Mouse (Mus musculus): ENCODE results near the gene Utp15. TPM values are rescaled to one million over a fixed set of nuclear protein-coding genes. Genes with fewer than 3 reads are reported as not detected.

The Utp15 gene
- 35.0 and 36.1 TPM in 2 replicates for polyA plus RNA-seq (2016; fragmentation: Nextera tagmentation; extraction: Ambion mirVana)

DNA sequence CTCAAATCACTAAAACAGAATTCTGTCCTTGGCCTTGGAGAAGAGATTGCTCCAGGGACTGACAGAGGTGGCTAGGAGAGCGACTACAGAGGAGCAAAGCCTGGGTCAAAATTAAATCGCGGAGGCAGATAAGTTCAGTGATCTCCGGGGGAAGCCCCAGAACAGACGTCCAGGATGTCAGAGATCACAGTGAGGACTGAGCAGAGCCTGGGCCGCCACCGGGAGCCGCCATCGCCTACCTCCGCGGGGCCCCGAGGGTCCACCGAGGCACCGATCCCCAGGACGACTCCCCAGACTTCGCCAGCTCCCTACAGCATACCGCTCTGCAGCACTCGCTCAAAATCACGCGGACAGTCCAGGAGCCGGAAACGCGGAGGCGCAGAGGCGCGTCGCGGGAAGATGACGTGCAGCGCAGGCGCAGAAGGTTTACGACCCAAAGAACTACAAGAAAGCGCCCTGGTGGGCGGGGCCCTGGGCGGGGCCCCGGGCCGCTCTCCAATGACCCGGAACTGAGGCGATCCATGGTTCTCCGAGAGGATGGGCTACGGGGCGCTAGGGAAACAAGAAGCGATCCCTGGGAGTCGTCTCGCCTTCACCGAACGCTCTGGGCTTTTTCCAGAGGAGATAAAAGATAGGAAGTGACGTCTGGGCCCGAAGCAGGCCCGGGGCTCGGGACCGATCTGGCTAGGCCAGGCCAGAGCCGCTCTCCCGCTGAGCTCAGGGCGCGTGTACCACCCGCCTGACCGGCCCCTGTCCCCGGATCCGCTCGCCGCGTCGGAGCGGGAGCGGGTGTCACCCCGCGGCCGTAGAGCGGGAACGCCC is at the start of gene Utp15, which contains the start of gene Ankra2:
TSS of gene Utp15 (minus strand) at position 406 of the 822 bp plus-strand sequence.
TSS of gene Ankra2 (plus strand) at position 439 of the 822 bp plus-strand sequence.
- Histone ChIP-seq H3K4me2 (replicated peaks) (peak within 1 kb of the TSS; percentile 91), H3K9me3 (replicated peaks) (no peaks in the 10 kb centered on the region), H3K27ac (peak within 1 kb of the TSS; percentile 95), H3K4me1 (peaks cover 18% of the 10 kb centered on the region), H3K36me3 (peaks cover 23% of the 10 kb centered on the region), H3K9ac (peak within 1 kb of the TSS; percentile 86), H3K4me3 (peak within 1 kb of the TSS; percentile 65), H3K27me3 (no peaks in the 10 kb centered on the region)
- ATAC-seq (ENCODE audit: low FRiP score), result peak; percentile 99
- WGBS, result under 1% methylated on average over 71 of the region's 71 CpGs

DNA sequence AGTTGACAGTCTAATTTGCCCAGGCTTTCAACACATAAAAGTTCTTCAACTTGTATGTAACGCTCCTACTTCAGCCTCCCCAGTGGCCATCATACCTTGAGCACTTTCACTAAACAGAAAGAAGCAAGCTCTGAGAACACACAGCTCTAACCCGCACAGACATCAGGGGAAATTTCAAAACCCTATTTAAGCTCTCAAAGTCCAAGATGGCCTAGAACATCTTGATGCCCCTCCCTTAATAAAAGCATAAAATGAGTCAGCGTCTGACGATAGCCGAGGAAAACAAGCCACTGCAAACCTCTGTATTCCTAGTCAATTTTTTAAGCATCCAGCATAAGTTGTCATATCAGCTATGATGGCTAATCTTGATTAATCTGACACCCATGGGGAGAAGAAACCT is 48.8 kb upstream of the Utp15 start:
- ATAC-seq (ENCODE audit: low FRiP score), result no peak
- 95% methylated on average over 5 of the region's 5 CpGs for WGBS
- no peak overlapping the region for H3K4me2 ChIP-seq (replicated peaks)
- no peak overlapping the region for H3K4me3 ChIP-seq
- peaks cover 61% of the 10 kb centered on the region for H3K36me3 ChIP-seq
- H3K27me3 ChIP-seq, result no peaks in the 10 kb centered on the region
- no peak overlapping the region for H3K9ac ChIP-seq
- H3K27ac ChIP-seq, result no peak overlapping the region
- H3K9me3 ChIP-seq (replicated peaks), result no peaks in the 10 kb centered on the region
- peaks cover 12% of the 10 kb centered on the region for H3K4me1 ChIP-seq

DNA sequence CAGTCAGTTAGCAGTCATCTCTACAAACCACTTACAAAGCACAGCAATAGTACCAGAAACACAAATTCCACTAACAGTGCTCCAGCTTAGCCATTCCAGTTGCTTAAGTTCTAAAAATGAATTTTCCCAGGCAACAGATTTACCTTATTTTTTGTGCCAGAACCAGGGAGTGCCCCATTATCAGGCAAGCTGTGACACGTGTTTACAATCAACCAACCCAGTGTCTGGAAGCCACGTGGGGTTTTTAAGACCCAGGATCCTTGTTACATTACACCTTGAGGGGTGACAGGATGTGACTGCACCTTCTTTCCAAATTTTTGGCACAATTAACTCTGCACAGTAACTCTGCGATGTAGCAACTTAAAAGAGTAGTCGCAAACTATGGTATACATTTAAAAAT is 45.9 kb upstream of the Utp15 start:
- H3K36me3 ChIP-seq, result peaks cover 58% of the 10 kb centered on the region
- H3K4me2 ChIP-seq (replicated peaks), result no peak overlapping the region
- H3K4me1 ChIP-seq, result no peaks in the 10 kb centered on the region; the same call in 1 of the 2 replicates
- no peak overlapping the region for H3K27ac ChIP-seq
- 85% methylated on average over 4 of the region's 4 CpGs for WGBS
- H3K4me3 ChIP-seq, result no peak overlapping the region
- ATAC-seq (ENCODE audit: low FRiP score), result no peak
- H3K9ac ChIP-seq, result no peak overlapping the region
- no peaks in the 10 kb centered on the region for H3K9me3 ChIP-seq (replicated peaks)
- H3K27me3 ChIP-seq, result no peaks in the 10 kb centered on the region

DNA sequence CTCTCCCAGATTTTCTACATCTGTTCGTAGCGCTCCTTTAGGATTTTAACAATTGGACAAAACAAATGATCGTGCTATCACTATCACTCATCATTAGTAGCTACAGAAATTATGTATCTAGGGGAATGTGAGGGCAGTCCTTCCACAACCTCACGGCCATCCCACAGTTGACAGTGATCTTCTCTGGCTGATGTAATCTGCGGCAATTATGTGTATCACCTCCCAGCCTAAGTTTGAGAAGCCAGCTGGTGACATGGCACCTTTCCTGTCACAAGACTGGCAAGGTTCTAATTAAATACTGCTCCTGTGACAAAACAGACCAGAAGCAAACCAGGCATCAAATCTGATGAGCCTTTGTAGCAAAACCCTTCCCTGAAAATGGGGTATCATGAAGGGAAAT is 45.2 kb upstream of the Utp15 start:
- no peak overlapping the region for H3K9ac ChIP-seq
- no peaks in the 10 kb centered on the region for H3K27me3 ChIP-seq
- ATAC-seq (ENCODE audit: low FRiP score), result no peak
- H3K4me2 ChIP-seq (replicated peaks), result no peak overlapping the region
- H3K4me3 ChIP-seq, result no peak overlapping the region
- H3K27ac ChIP-seq, result no peak overlapping the region
- WGBS, result 92% methylated on average over 5 of the region's 5 CpGs
- peaks cover 53% of the 10 kb centered on the region for H3K36me3 ChIP-seq
- no peaks in the 10 kb centered on the region for H3K9me3 ChIP-seq (replicated peaks)
- no peaks in the 10 kb centered on the region; the same call in 1 of the 2 replicates for H3K4me1 ChIP-seq

DNA sequence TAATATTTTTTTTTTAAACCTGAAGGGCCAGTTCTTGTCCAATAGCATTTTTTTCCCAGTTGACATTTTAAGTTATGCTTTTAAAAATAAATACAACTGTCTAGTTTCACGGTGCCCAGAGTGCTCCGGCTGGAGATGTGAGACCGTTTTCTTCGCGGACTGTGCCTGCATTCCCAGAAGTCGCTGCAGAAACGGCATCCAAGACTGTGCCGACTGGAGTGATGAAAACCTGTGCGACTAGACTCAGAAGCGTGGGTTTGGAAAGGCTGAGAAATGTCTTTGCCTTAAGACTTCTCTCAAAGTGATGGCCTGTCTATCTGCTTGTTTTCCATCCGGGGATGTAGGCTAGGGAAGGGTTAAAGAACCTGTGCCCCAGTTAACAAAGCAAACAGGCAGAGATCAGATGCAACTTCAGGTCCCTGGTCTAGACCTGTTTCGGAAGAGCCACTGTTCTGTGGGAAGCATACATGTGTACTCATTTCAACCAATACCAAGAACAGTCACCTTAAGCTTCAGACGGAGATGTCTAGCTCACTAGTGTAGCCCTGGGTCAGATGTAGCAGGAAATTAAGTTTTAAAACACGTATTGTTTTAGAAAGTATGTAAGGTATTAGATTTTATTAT is 44.1 kb upstream of the Utp15 start:
- Histone ChIP-seq H3K4me2 (replicated peaks) (0 out of 2 replicates have a peak overlapping the region, but pooled peaks have one; percentile 3), H3K27ac (peak overlapping the region; percentile 56; the same call in 1 of the 2 replicates), H3K9ac (no peak overlapping the region), H3K4me1 (no peaks in the 10 kb centered on the region; the same call in 1 of the 2 replicates), H3K36me3 (peaks cover 44% of the 10 kb centered on the region), H3K9me3 (replicated peaks) (no peaks in the 10 kb centered on the region), H3K27me3 (no peaks in the 10 kb centered on the region), H3K4me3 (no peak overlapping the region)
- WGBS, result 54% methylated on average over 14 of the region's 14 CpGs
- ATAC-seq (ENCODE audit: low FRiP score), result no peak

DNA sequence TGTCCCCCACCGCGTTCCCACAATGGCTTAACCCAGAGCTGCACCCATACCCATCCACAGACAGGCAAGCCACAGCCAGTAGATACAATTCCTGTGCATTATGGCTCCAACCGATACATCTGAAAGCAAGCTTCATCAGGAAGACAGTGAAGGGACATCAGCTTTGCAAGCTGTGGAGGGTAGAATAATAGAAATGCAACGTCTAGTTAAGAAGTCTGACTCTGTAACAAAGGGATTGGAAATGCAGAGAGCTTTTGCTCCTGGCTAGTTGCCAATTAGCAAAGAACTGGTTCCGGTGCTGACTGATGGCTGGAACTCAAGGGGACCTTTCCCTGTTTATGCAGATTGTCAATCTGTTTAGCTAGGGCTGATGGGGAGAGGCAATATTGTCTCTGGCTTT is 43.6 kb upstream of the Utp15 start:
- no peaks in the 10 kb centered on the region for H3K9me3 ChIP-seq (replicated peaks)
- H3K4me3 ChIP-seq, result no peak overlapping the region
- no peaks in the 10 kb centered on the region for H3K27me3 ChIP-seq
- ATAC-seq (ENCODE audit: low FRiP score), result peak; percentile 40; the same call in 1 of the 2 replicates
- no peak overlapping the region for H3K4me2 ChIP-seq (replicated peaks)
- WGBS, result 38% methylated on average over 5 of the region's 5 CpGs
- H3K36me3 ChIP-seq, result peaks cover 38% of the 10 kb centered on the region
- H3K4me1 ChIP-seq, result no peaks in the 10 kb centered on the region; the same call in 1 of the 2 replicates
- H3K27ac ChIP-seq, result 0 out of 2 replicates have a peak overlapping the region, but pooled peaks have one; percentile 56
- no peak overlapping the region for H3K9ac ChIP-seq

DNA sequence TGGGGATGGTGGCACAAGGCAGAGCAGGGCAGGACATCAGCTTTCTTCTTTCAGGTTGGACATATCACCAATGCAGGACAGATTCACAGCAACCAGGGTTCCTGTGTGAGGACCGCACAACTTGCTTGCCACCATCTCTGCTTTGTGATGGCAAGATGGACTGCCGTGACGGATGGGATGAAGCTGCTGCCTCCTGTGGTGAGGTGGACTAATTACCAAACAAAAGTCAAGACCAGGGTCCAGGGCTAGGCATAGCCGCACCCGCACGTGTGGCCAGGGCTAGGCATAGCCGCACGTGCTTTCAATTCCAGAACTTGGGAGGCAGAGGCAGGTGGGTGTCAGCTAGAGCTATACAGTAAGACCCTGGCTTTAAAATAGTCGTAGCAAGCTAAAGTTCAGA is 42.4 kb upstream of the Utp15 start:
- H3K27ac ChIP-seq, result no peak overlapping the region
- H3K9me3 ChIP-seq (replicated peaks), result no peaks in the 10 kb centered on the region
- H3K4me2 ChIP-seq (replicated peaks), result no peak overlapping the region
- 86% methylated on average over 9 of the region's 9 CpGs for WGBS
- H3K9ac ChIP-seq, result no peak overlapping the region
- no peak overlapping the region for H3K4me3 ChIP-seq
- H3K4me1 ChIP-seq, result no peaks in the 10 kb centered on the region; the same call in 1 of the 2 replicates
- H3K36me3 ChIP-seq, result peaks cover 27% of the 10 kb centered on the region
- ATAC-seq (ENCODE audit: low FRiP score), result no peak
- no peaks in the 10 kb centered on the region for H3K27me3 ChIP-seq

DNA sequence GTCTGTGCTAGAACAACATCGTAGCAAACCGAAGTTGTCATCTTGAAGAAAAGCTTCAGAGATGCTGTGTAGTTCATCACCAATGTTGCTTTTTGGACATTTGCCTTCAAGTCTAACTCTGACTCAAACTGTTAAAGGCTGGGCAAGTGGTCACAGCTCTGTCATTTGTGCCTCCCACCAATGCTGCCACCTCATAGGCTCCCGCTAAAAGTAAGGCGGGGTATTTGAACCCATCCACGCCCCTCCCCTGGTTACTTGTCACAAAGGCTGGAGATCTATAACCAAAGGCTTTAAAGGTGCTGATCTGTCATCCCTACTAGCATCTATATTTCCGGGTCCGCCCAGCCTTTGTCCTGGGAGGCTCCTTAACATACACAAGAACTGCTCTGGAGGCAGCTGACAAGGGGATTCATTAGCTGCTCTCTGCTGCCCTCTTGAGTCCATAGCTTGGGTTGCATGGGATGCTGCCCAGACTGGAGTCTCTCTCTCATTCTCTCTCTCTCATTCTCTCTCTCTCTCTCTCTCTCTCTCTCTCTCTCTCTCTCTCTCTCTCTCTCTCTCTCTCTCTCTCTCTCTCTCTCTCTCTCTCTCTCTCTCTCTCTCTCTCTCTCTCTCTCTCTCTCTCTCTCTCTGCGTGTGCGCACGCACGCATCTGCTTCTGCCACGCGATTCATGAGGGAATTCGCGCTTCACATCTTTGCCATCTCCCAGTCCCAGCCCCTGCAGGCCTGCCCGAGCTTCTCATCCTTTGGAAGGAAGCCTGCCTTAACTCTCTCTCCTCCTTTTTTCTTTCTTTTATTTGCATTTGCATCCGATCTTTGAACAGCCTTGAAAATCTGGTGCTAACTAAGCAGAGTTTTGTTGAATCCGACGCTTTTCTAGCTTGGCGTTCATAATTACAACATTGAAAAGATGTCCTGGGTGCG is 36.3 kb upstream of the Utp15 start:
- 51% methylated on average over 21 of the region's 21 CpGs for WGBS
- Histone ChIP-seq H3K4me3 (no peak overlapping the region), H3K9me3 (replicated peaks) (no peaks in the 10 kb centered on the region), H3K9ac (no peak overlapping the region), H3K4me1 (no peaks in the 10 kb centered on the region), H3K4me2 (replicated peaks) (peak overlapping the region; percentile 36; the same call in 1 of the 2 replicates), H3K27ac (no peak overlapping the region), H3K27me3 (no peaks in the 10 kb centered on the region; the same call in 1 of the 2 replicates), H3K36me3 (no peaks in the 10 kb centered on the region)
- peak; percentile 79 for ATAC-seq (ENCODE audit: low FRiP score)

DNA sequence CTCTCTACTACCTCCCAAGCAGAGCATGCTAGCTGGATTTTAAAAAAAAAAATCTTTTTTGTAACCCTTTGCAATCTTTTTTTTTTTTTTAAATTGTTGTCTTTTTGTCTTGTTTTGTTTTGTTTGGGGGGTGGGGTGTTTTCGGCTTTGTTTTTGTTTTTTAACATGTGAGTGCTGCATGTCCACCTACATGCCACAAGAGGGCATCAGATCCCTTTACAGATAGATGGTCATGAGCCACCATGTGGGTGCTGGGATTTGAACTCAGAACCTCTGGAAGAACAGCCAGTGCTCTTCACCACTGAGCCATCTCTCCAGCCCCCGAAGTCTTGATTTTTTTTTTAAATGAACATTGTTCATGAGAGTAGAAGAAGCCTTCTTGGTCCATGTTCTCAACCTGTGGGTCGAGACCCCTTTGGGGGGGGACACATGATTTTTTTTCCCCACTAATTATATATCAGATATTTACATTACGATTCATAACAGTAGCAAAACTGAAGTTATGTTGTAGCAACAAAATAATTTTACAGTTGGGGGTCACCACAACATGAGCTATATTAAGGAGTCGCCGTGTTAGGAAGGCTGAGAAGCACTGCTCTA is 35.1 kb upstream of the Utp15 start:
- Histone ChIP-seq H3K4me2 (replicated peaks) (no peak overlapping the region), H3K9ac (no peak overlapping the region), H3K27ac (no peak overlapping the region), H3K36me3 (no peaks in the 10 kb centered on the region), H3K4me3 (no peak overlapping the region), H3K27me3 (no peaks in the 10 kb centered on the region; the same call in 1 of the 2 replicates), H3K4me1 (no peaks in the 10 kb centered on the region), H3K9me3 (replicated peaks) (no peaks in the 10 kb centered on the region)
- 91% methylated on average over 6 of the region's 6 CpGs for WGBS
- ATAC-seq (ENCODE audit: low FRiP score), result no peak

DNA sequence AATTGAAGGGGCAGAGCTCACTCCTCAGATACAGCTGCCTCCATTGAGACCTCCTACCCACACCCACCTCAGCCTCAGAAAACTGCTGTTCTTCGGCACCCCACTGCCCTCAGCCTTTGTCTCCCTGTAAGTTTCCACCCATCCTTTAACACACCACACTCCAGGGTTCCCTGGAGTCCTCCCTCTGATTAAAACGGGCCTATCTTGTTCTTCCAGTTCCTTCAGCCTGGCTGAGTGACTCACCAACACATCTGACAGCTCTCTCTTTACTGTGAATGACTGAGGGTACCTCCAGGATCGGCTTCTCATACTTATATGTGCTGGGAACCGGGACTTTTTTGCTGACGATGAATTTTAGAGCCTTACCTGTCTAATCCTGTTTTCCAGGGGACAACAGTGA is 33.2 kb upstream of the Utp15 start:
- H3K27me3 ChIP-seq, result no peaks in the 10 kb centered on the region; the same call in 1 of the 2 replicates

DNA sequence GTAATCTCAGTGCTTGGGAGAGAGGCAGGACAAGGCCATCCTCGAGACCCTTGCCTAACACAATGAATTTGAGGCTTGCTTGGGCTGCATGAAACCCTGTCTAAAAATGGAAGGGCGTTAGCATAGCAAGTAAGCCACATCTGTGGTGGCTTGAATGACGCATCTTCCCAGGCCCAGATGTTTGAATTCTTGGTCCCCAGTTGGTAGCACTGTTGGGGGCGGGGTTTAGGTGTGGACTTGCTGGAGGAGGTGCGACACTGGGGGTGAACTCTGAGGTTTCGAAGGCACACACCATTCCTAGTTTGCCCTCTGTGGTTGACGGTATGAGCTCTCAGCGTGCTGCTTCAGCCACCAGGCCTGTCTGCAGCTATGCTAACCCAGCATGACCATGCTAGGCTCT is 28.9 kb upstream of the Utp15 start:
- no peak overlapping the region for H3K4me3 ChIP-seq
- no peak for ATAC-seq (ENCODE audit: low FRiP score)
- H3K4me2 ChIP-seq (replicated peaks), result no peak overlapping the region
- H3K4me1 ChIP-seq, result no peaks in the 10 kb centered on the region
- H3K27ac ChIP-seq, result no peak overlapping the region
- no peaks in the 10 kb centered on the region for H3K27me3 ChIP-seq
- no peaks in the 10 kb centered on the region for H3K36me3 ChIP-seq
- H3K9ac ChIP-seq, result no peak overlapping the region
- 79% methylated on average over 8 of the region's 8 CpGs for WGBS
- H3K9me3 ChIP-seq (replicated peaks), result no peaks in the 10 kb centered on the region

More for the DNA sequence above, 33.2 kb upstream of the Utp15 start:
- ATAC-seq (ENCODE audit: low FRiP score), result no peak
- WGBS, result 46% methylated on average over 5 of the region's 5 CpGs
- no peaks in the 10 kb centered on the region for H3K4me1 ChIP-seq
- no peaks in the 10 kb centered on the region for H3K9me3 ChIP-seq (replicated peaks)
- no peak overlapping the region for H3K4me2 ChIP-seq (replicated peaks)
- H3K4me3 ChIP-seq, result no peak overlapping the region
- H3K27ac ChIP-seq, result no peak overlapping the region
- H3K36me3 ChIP-seq, result no peaks in the 10 kb centered on the region
- no peak overlapping the region for H3K9ac ChIP-seq
